Mouse (Mus musculus): ENCODE data around the gene Rabl6. TPM values are rescaled to one million over a fixed set of nuclear protein-coding genes. Genes with fewer than 3 reads are reported as not detected.

Rabl6 gene
- 67.2 and 69.0 TPM in 2 replicates for polyA plus RNA-seq (2014; fragmentation: Nextera tagmentation; extraction: Ambion mirVana)

DNA sequence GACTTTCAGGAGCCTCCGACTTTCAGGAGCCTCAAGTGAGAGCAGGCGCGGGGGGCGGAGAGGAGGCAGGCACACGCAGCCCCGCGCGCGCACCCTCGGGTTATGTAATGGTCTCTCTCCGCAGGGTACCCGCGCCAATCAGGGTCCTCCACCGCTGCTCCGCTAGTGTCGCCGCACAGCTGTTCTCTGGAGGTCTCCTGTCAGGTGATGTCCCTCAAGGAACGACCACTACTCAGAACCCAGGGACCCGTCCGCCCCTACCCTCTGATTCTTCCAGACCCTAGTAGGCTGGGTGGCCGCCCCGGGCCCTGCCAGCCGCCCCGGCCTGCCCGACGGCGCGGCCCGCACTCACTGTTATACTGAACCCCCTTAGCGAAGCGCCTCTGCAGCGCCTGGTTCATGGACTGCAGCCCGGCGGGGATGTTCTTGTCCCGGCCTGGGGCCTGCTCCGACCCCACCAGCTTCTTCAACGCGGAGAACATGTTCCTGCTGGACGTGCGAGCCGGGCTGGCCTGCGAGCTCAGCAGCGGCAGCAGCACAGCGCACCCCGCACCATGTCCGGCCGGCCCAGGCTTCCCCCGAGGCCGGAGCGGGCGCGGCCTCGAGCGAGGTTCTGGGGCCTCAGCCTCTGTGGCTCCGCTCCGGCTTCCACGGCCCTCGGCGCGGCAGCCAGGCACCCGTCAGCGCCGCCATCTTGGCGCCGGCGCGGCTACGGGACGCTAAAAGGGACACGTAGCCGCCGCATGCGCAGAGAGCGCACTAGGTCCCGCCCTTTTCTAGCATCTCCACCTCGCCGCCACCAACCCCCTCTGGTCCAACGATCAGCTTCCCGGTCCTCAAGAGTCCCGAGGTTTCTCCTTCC, at the start of gene Rabl6:
Rabl6 (minus strand) TSS at position 761 of the 862 bp plus-strand sequence.
- Histone ChIP-seq H3K4me1 (ENCODE audit: control insufficient read depth, insufficient read depth, low read length) (peaks cover 17% of the 10 kb centered on the region), H3K4me2 (replicated peaks; ENCODE audit: low read depth, low read length) (peak within 1 kb of the TSS; percentile 72), H3K9ac (replicated peaks; ENCODE audit: low read depth, low read length) (peak within 1 kb of the TSS; percentile 92), H3K27ac (ENCODE audit: low read length) (peak within 1 kb of the TSS; percentile 95), H3K9me3 (ENCODE audit: control insufficient read depth, low read depth, low read length) (no peaks in the 10 kb centered on the region), H3K27me3 (ENCODE audit: control insufficient read depth, insufficient read depth, low read length) (0 out of 2 replicates have a peak, but pooled peaks cover 2% of the 10 kb centered on the region), H3K36me3 (ENCODE audit: control insufficient read depth, insufficient read depth, low read length) (no peaks in the 10 kb centered on the region), H3K4me3 (ENCODE audit: low read depth, low read length) (peak within 1 kb of the TSS; percentile 99)
- peak; percentile 89 for ATAC-seq (ENCODE audit: insufficient number of reproducible peaks, insufficient read depth, low FRiP score, low read depth)
- WGBS, result under 1% methylated on average over 80 of the region's 80 CpGs

- no peak for ATAC-seq (ENCODE audit: insufficient number of reproducible peaks, insufficient read depth, low FRiP score, low read depth)
- Histone ChIP-seq H3K9me3 (ENCODE audit: control insufficient read depth, low read depth, low read length) (no peaks in the 10 kb centered on the region), H3K4me2 (replicated peaks; ENCODE audit: low read depth, low read length) (no peak within 1 kb of the TSS), H3K4me1 (ENCODE audit: control insufficient read depth, insufficient read depth, low read length) (no peaks in the 10 kb centered on the region), H3K9ac (replicated peaks; ENCODE audit: low read depth, low read length) (no peak within 1 kb of the TSS), H3K27ac (ENCODE audit: low read length) (no peak within 1 kb of the TSS), H3K27me3 (ENCODE audit: control insufficient read depth, insufficient read depth, low read length) (no peaks in the 10 kb centered on the region), H3K36me3 (ENCODE audit: control insufficient read depth, insufficient read depth, low read length) (no peaks in the 10 kb centered on the region), H3K4me3 (ENCODE audit: low read depth, low read length) (no peak within 1 kb of the TSS)
These were observed 49.3 kb upstream of the Rabl6 start, which contains the start of gene Lcn5 for GRCm38 (mm10) chr2:25657652-25658051. Lcn5 (plus strand) TSS chr2:25657952.

DNA sequence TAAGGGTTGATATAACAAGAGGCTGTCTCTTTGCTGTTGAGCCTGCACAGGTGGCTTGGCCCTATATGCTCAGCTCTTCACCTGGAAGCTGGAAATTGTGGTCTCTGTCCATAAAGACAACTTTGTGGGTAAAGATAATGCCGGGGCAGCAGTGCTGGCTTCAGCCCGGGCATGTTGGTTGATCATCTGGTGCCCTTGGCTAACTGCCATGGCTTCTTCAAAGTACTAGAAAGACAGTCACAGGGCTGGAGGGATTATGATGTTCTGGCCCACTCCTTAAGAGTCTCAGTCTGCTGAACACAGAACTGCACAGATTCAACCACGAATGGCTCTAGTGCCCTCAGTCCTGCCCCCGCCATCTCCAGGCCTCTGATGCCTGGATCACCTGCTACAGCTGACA, 48.9 kb upstream of the Rabl6 start:
- Histone ChIP-seq H3K4me3 (ENCODE audit: low read depth, low read length) (no peak overlapping the region), H3K4me2 (replicated peaks; ENCODE audit: low read depth, low read length) (no peak overlapping the region), H3K36me3 (ENCODE audit: control insufficient read depth, insufficient read depth, low read length) (no peaks in the 10 kb centered on the region), H3K9me3 (ENCODE audit: control insufficient read depth, low read depth, low read length) (no peaks in the 10 kb centered on the region), H3K9ac (replicated peaks; ENCODE audit: low read depth, low read length) (no peak overlapping the region), H3K27me3 (ENCODE audit: control insufficient read depth, insufficient read depth, low read length) (no peaks in the 10 kb centered on the region), H3K27ac (ENCODE audit: low read length) (no peak overlapping the region), H3K4me1 (ENCODE audit: control insufficient read depth, insufficient read depth, low read length) (no peaks in the 10 kb centered on the region)
- ATAC-seq (ENCODE audit: insufficient number of reproducible peaks, insufficient read depth, low FRiP score, low read depth), result no peak
- 88% methylated on average over 4 of the region's 4 CpGs for WGBS

DNA sequence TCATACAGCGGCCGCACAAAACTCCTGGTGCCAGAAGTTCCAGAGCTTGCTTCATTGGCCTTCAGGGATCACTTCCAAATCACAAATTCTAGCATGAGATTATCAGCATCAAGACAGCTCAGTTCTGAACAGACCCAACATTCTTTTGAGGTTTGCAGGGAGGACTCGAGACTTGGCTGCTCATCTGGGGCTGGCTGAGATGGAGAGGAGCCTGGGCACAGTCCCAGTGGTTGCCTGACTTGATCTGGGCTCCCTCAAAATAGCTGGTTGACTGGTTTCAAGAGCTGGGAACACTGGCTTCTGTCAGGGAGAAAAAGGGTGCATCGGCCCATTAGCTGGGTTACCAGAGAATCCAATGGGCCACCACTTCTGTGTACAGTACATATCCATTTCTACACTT, 48.4 kb upstream of the Rabl6 start:
- H3K27ac ChIP-seq (ENCODE audit: low read length), result no peak overlapping the region
- H3K4me2 ChIP-seq (replicated peaks; ENCODE audit: low read depth, low read length), result no peak overlapping the region
- H3K9me3 ChIP-seq (ENCODE audit: control insufficient read depth, low read depth, low read length), result no peaks in the 10 kb centered on the region
- H3K9ac ChIP-seq (replicated peaks; ENCODE audit: low read depth, low read length), result no peak overlapping the region
- no peak for ATAC-seq (ENCODE audit: insufficient number of reproducible peaks, insufficient read depth, low FRiP score, low read depth)
- WGBS, result 76% methylated on average over 4 of the region's 4 CpGs
- H3K36me3 ChIP-seq (ENCODE audit: control insufficient read depth, insufficient read depth, low read length), result no peaks in the 10 kb centered on the region
- H3K4me1 ChIP-seq (ENCODE audit: control insufficient read depth, insufficient read depth, low read length), result no peaks in the 10 kb centered on the region
- H3K4me3 ChIP-seq (ENCODE audit: low read depth, low read length), result no peak overlapping the region
- H3K27me3 ChIP-seq (ENCODE audit: control insufficient read depth, insufficient read depth, low read length), result no peaks in the 10 kb centered on the region

GRCm38 (mm10) chr2:25654502-25654901, 46.2 kb upstream of the Rabl6 start:
- Histone ChIP-seq H3K4me3 (ENCODE audit: low read depth, low read length) (no peak overlapping the region), H3K9me3 (ENCODE audit: control insufficient read depth, low read depth, low read length) (no peaks in the 10 kb centered on the region), H3K27ac (ENCODE audit: low read length) (no peak overlapping the region), H3K4me2 (replicated peaks; ENCODE audit: low read depth, low read length) (no peak overlapping the region), H3K36me3 (ENCODE audit: control insufficient read depth, insufficient read depth, low read length) (no peaks in the 10 kb centered on the region), H3K4me1 (ENCODE audit: control insufficient read depth, insufficient read depth, low read length) (no peaks in the 10 kb centered on the region), H3K27me3 (ENCODE audit: control insufficient read depth, insufficient read depth, low read length) (no peaks in the 10 kb centered on the region), H3K9ac (replicated peaks; ENCODE audit: low read depth, low read length) (no peak overlapping the region)
- ATAC-seq (ENCODE audit: insufficient number of reproducible peaks, insufficient read depth, low FRiP score, low read depth), result no peak
- WGBS, result 67% methylated on average over 1 of the region's 1 CpGs

DNA sequence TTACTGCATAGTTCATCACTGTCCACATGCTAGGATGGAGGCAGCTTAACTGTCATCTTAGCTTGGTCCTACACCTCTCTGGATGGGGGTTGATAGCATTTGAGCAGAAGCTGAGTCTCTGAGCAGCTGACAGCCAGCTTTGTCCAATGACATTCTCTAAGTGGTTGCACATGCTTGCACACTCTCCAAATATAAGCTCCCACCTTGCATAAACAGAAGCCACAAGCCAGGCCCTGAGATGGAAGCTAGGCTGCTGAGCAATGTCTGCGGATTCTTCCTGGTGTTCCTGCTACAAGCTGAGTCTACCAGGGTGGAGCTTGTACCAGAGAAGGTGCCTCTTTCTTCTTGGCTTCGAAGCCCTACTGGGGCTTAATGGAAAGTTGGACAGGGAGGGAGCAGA, 44.6 kb upstream of the Rabl6 start, which contains the start of gene Lcn8:
Lcn8 (plus strand) TSS at position 219 of the 400 bp plus-strand sequence.
- H3K9me3 ChIP-seq (ENCODE audit: control insufficient read depth, low read depth, low read length), result no peaks in the 10 kb centered on the region
- no peak within 1 kb of the TSS for H3K4me3 ChIP-seq (ENCODE audit: low read depth, low read length)
- no peak within 1 kb of the TSS for H3K4me2 ChIP-seq (replicated peaks; ENCODE audit: low read depth, low read length)
- no peaks in the 10 kb centered on the region for H3K27me3 ChIP-seq (ENCODE audit: control insufficient read depth, insufficient read depth, low read length)
- H3K36me3 ChIP-seq (ENCODE audit: control insufficient read depth, insufficient read depth, low read length), result no peaks in the 10 kb centered on the region
- no peak within 1 kb of the TSS for H3K27ac ChIP-seq (ENCODE audit: low read length)
- no peaks in the 10 kb centered on the region for H3K4me1 ChIP-seq (ENCODE audit: control insufficient read depth, insufficient read depth, low read length)
- ATAC-seq (ENCODE audit: insufficient number of reproducible peaks, insufficient read depth, low FRiP score, low read depth), result no peak
- 60% methylated on average over 2 of the region's 2 CpGs for WGBS
- H3K9ac ChIP-seq (replicated peaks; ENCODE audit: low read depth, low read length), result no peak within 1 kb of the TSS

DNA sequence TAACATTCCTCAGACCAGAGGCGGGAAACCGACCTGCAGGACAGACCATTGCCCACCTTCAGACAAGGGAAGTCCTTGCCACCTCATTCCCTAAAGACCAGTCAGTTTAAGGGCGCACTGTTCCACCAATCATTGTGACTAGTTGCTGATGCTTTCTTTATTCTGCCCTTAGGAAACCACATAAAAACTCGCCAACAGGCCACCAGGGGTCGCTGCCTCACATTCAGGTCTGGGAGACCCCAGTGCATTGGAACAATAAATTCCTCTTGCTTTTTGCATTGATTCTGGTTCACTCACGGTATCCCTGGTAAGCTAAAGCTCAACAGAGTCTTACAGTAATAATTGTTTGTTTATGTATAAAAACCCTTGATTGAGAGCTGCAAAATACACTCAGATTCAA, 31.6 kb upstream of the Rabl6 start:
- H3K9ac ChIP-seq (replicated peaks; ENCODE audit: low read depth, low read length), result no peak overlapping the region
- 17% methylated on average over 6 of the region's 6 CpGs for WGBS
- no peak overlapping the region for H3K27ac ChIP-seq (ENCODE audit: low read length)
- H3K9me3 ChIP-seq (ENCODE audit: control insufficient read depth, low read depth, low read length), result no peaks in the 10 kb centered on the region
- H3K4me1 ChIP-seq (ENCODE audit: control insufficient read depth, insufficient read depth, low read length), result no peaks in the 10 kb centered on the region
- H3K36me3 ChIP-seq (ENCODE audit: control insufficient read depth, insufficient read depth, low read length), result no peaks in the 10 kb centered on the region
- H3K4me3 ChIP-seq (ENCODE audit: low read depth, low read length), result no peak overlapping the region
- H3K27me3 ChIP-seq (ENCODE audit: control insufficient read depth, insufficient read depth, low read length), result no peaks in the 10 kb centered on the region
- no peak for ATAC-seq (ENCODE audit: insufficient number of reproducible peaks, insufficient read depth, low FRiP score, low read depth)
- no peak overlapping the region for H3K4me2 ChIP-seq (replicated peaks; ENCODE audit: low read depth, low read length)

DNA sequence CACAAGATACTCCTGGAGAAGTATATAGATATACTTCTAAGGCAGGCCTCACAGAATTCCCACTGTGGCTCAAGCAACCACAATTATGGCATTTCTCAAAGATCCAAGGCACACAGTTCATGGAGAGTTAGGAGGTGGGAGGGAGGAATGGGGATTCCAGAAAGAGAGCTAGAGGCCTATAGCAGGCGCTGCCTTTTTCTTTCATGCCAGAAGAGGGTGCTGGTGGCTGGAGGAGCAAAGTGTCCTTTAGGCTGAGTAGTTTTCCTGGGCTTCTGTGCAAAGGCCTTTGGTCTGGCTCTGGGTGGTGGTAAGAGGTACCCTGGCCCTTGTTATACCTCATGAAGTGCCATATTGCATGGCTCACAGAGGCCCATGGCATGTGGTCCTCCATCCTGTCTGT, 25.7 kb upstream of the Rabl6 start:
- Histone ChIP-seq H3K4me1 (ENCODE audit: control insufficient read depth, insufficient read depth, low read length) (no peaks in the 10 kb centered on the region), H3K27ac (ENCODE audit: low read length) (no peak overlapping the region), H3K9ac (replicated peaks; ENCODE audit: low read depth, low read length) (no peak overlapping the region), H3K36me3 (ENCODE audit: control insufficient read depth, insufficient read depth, low read length) (no peaks in the 10 kb centered on the region), H3K27me3 (ENCODE audit: control insufficient read depth, insufficient read depth, low read length) (no peaks in the 10 kb centered on the region), H3K4me2 (replicated peaks; ENCODE audit: low read depth, low read length) (no peak overlapping the region), H3K4me3 (ENCODE audit: low read depth, low read length) (no peak overlapping the region), H3K9me3 (ENCODE audit: control insufficient read depth, low read depth, low read length) (no peaks in the 10 kb centered on the region)
- 43% methylated on average over 1 of the region's 1 CpGs for WGBS
- ATAC-seq (ENCODE audit: insufficient number of reproducible peaks, insufficient read depth, low FRiP score, low read depth), result no peak
